ENCODE assay signal across 22 mouse cellular contexts in genomic region chr1:98119595-98119994, GRCm38 (mm10). TPM values are rescaled to one million over a fixed set of nuclear protein-coding genes. Genes with fewer than 3 reads are reported as not detected.
DNase-seq lines count a peak whose midpoint lies in the region; ATAC-seq and TF ChIP-seq lines count a peak whose summit lies in the region.
"Had no signal": no experiment of that assay in that cellular context is flagged by ENCODE, and none has a peak within 500 bp of the region (broad histone marks: within the 10 kb centered on the region; RNA-seq: fewer than 3 reads in every experiment).

No protein-coding gene starts in this region.

- TF ChIP-seq POLR2A in testis, adult 2 months (IDR thresholded peaks at IDR 0.05; ENCODE audit: control insufficient read depth, low read depth, low read length), result no peak

- no peaks in the 10 kb centered on the region for H3K36me3 ChIP-seq in lung, embryonic 14.5 days (ENCODE audit: insufficient read depth)
- H3K36me3 ChIP-seq in lung, postnatal 0 days (ENCODE audit: insufficient read depth, low read length), result no peaks in the 10 kb centered on the region
- H3K36me3 ChIP-seq in testis, adult 2 months (ENCODE audit: control insufficient read depth, insufficient read depth, low read length), result no peaks in the 10 kb centered on the region
- H3K36me3 ChIP-seq: embryonic facial prominence, embryonic 15.5 days; forebrain, embryonic 10.5 days; heart, embryonic 13.5 days; hindbrain, embryonic 15.5 days had no signal

- no peak for ATAC-seq in lung, embryonic 14.5 days (ENCODE audit: insufficient read depth)
- no peak for ATAC-seq in lung, postnatal 0 days
- ATAC-seq: activated CD4-positive, CD25-positive, alpha-beta regulatory T cell, adult 4 months; forebrain, embryonic 14.5 days had no signal

- no peaks in the 10 kb centered on the region for H3K27me3 ChIP-seq in lung, embryonic 14.5 days (ENCODE audit: insufficient read depth, low read length)
- no peaks in the 10 kb centered on the region for H3K27me3 ChIP-seq in lung, postnatal 0 days (replicated peaks; ENCODE audit: insufficient read depth, low read length)
- no peaks in the 10 kb centered on the region for H3K27me3 ChIP-seq in testis, adult 2 months (ENCODE audit: control insufficient read depth, insufficient read depth, low read length)
- H3K27me3 ChIP-seq: embryonic facial prominence, embryonic 15.5 days; heart, embryonic 13.5 days; hindbrain, embryonic 15.5 days had no signal

- H3K4me2 ChIP-seq in lung, embryonic 14.5 days, result no peak overlapping the region
- H3K4me2 ChIP-seq in lung, postnatal 0 days (replicated peaks; ENCODE audit: low read depth, low read length), result no peak overlapping the region
- H3K4me2 ChIP-seq: embryonic facial prominence, embryonic 15.5 days; heart, embryonic 13.5 days; hindbrain, embryonic 15.5 days had no signal

- WGBS in lung, embryonic 14.5 days, result 58% methylated on average over 6 of the region's 6 CpGs
- 60% methylated on average over 6 of the region's 6 CpGs for WGBS in lung, postnatal 0 days

- no peaks in the 10 kb centered on the region for H3K9me3 ChIP-seq in lung, embryonic 14.5 days (ENCODE audit: low read depth, low read length)
- H3K9me3 ChIP-seq in lung, postnatal 0 days (ENCODE audit: low read length), result no peaks in the 10 kb centered on the region
- H3K9me3 ChIP-seq: embryonic facial prominence, embryonic 15.5 days; forebrain, embryonic 10.5 days; heart, embryonic 13.5 days; hindbrain, embryonic 15.5 days had no signal

- no peak overlapping the region for H3K27ac ChIP-seq in lung, embryonic 14.5 days (ENCODE audit: low read depth)
- no peak overlapping the region for H3K27ac ChIP-seq in lung, postnatal 0 days (ENCODE audit: low read length)
- H3K27ac ChIP-seq in testis, adult 2 months (ENCODE audit: control insufficient read depth, insufficient read depth, low read depth, low read length), result no peak overlapping the region
- H3K27ac ChIP-seq: embryonic facial prominence, embryonic 15.5 days; forebrain, embryonic 10.5 days; heart, embryonic 13.5 days; hindbrain, embryonic 15.5 days had no signal

- H3K4me1 ChIP-seq in lung, embryonic 14.5 days (ENCODE audit: insufficient read depth), result no peaks in the 10 kb centered on the region
- no peaks in the 10 kb centered on the region for H3K4me1 ChIP-seq in lung, postnatal 0 days (ENCODE audit: insufficient read depth, low read depth, low read length)
- peaks cover 2% of the 10 kb centered on the region for H3K4me1 ChIP-seq in testis, adult 2 months (ENCODE audit: control insufficient read depth, insufficient read depth, low read length)
- H3K4me1 ChIP-seq: embryonic facial prominence, embryonic 15.5 days; forebrain, embryonic 10.5 days; heart, embryonic 13.5 days; hindbrain, embryonic 15.5 days had no signal

- H3K9ac ChIP-seq in lung, embryonic 14.5 days, result no peak overlapping the region
- H3K9ac ChIP-seq in lung, postnatal 0 days (replicated peaks; ENCODE audit: low read depth), result no peak overlapping the region
- H3K9ac ChIP-seq: embryonic facial prominence, embryonic 15.5 days; heart, embryonic 13.5 days; hindbrain, embryonic 15.5 days had no signal

- intact Hi-C loops in gastrocnemius, postnatal 14 days (cut with DNase I; ENCODE audit: low total_unique reads), result no loop called here

- peak; percentile 50 for DNase-seq in heart, adult 11 months
- DNase-seq in heart, adult 18-20 months, result no peak
- peak; percentile 15 for DNase-seq in lung, embryonic 14.5 days
- no peak for DNase-seq in lung, postnatal 0 days (ENCODE audit: low spot score)
- no peak for DNase-seq in testis, postnatal 10 days (ENCODE audit: low spot score)
- DNase-seq in adrenal gland, postnatal 14 days, result no peak
- no peak for DNase-seq in gastrocnemius, postnatal 14 days
- DNase-seq: adrenal gland, postnatal 25 days; cerebellum, adult 2 months; cerebellum, postnatal 14 days; embryo, embryonic 11 days; gastrocnemius, postnatal 10 days; heart, postnatal 36 days had no signal

- no peak for TF ChIP-seq EP300 in lung, postnatal 0 days (IDR thresholded peaks at IDR 0.05)

- TF ChIP-seq CTCF in lung, embryonic 14.5 days (IDR thresholded peaks at IDR 0.05; ENCODE audit: low read depth), result no peak
- TF ChIP-seq CTCF in lung, postnatal 0 days (IDR thresholded peaks at IDR 0.05), result no peak
- TF ChIP-seq CTCF in testis, adult 2 months (IDR thresholded peaks at IDR 0.05; ENCODE audit: control insufficient read depth, insufficient read depth, insufficient replicate concordance, low read depth, low read length), result no peak

- H3K4me3 ChIP-seq in lung, embryonic 14.5 days (ENCODE audit: low read depth, low read length), result no peak overlapping the region
- H3K4me3 ChIP-seq in lung, postnatal 0 days (ENCODE audit: low read depth, low read length), result no peak overlapping the region
- H3K4me3 ChIP-seq in testis, adult 2 months (ENCODE audit: control insufficient read depth, low read depth, low read length), result peak overlapping the region; percentile 58
- H3K4me3 ChIP-seq: embryonic facial prominence, embryonic 15.5 days; erythroblast, embryonic 14.5 days; forebrain, embryonic 10.5 days; heart, embryonic 13.5 days; hindbrain, embryonic 15.5 days had no signal

RNA-seq across cellular contexts. Expression of gene Pam, which starts 24.1 kb away (rescaled TPM):
- total RNA-seq in heart, adult 18-20 months (2021), result 100 to 1,000 TPM; 672 to 774 TPM
- polyA plus RNA-seq in lung, embryonic 14.5 days (2014; fragmentation: Nextera tagmentation; extraction: Ambion mirVana), result 41.5 and 50.1 TPM in 2 replicates
- 90.3 and 96.6 TPM in 2 replicates for polyA plus RNA-seq in lung, postnatal 0 days (2015; fragmentation: Nextera tagmentation; extraction: Ambion mirVana)
- polyA plus RNA-seq in testis, adult 2 months (2012; rRNA removed), result 6.0 and 6.1 TPM in 2 replicates
- total RNA-seq in adrenal gland, postnatal 14 days (2021), result 237 and 245 TPM in 2 replicates
- total RNA-seq in gastrocnemius, postnatal 14 days (2021), result 10 to 100 TPM; 61.1 to 72.7 TPM
- total RNA-seq: MEL had no signal

Comparison
In these comparisons a context has a peak if more than half of its experiments do, and no peak if none do; other contexts are left out.
1. DNase-seq: peak in heart, adult 11 months (single experiment) and lung, embryonic 14.5 days (single experiment); none in heart, adult 18-20 months (0 of 2), lung, postnatal 0 days (single experiment), testis, postnatal 10 days (single experiment), adrenal gland, postnatal 14 days (single experiment) and gastrocnemius, postnatal 14 days (single experiment).